In the genomic region with DNA sequence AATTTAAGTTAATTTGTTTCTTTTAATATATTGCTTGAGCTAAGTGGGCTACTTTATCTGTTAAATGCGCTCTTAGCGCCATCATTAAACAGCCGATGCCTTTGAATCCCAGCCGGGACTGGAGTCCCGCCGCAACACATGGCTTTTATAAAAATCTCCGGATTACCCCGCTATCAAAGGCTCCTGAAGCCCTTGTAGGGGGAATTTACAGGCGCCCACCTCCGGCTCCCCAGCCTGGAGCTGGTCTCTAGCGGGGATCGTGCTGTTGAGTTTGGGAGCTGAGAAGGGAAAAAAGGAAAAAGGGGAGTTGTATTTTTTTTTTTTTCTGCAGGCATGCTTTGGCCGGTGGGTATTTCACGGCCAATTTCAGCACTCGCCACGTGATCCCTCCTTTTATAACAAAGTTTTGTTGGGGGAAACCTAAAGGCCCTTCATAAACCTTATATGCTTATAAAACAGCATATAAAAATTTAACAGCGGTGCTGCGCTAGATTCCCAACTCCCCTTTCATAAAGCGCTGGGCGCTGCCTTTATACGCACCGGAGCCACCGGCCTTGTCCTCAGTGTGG, we compare ENCODE assay signal across 12 mouse cellular contexts. TPM values are rescaled to one million over a fixed set of nuclear protein-coding genes. Genes with fewer than 3 reads are reported as not detected.
A peak's percentile ranks its signal among the peaks of the same experiment; 100 is the strongest.
DNase-seq lines count a peak whose midpoint lies in the region; ATAC-seq lines count a peak whose summit lies in the region.
"Had no signal": no experiment of that assay in that cellular context is flagged by ENCODE, and none has a peak within 500 bp of the region (broad histone marks: within the 10 kb centered on the region; RNA-seq: fewer than 3 reads in every experiment).

No protein-coding gene starts in this region.

- peaks cover 99% of the 10 kb centered on the region for H3K27me3 ChIP-seq in heart, embryonic 10.5 days (ENCODE audit: insufficient read depth, poor library complexity, severe bottlenecking)
- peaks cover 99% of the 10 kb centered on the region for H3K27me3 ChIP-seq in megakaryocyte, embryonic 14.5 days (replicated peaks)
- H3K27me3 ChIP-seq in kidney, embryonic 16.5 days (ENCODE audit: insufficient read depth, low read length) = 0 out of 2 replicates have a peak, but pooled peaks cover 6% of the 10 kb centered on the region
- H3K27me3 ChIP-seq in stomach, embryonic 15.5 days (replicated peaks) = peaks cover 98% of the 10 kb centered on the region

- peaks cover 18% of the 10 kb centered on the region for H3K4me1 ChIP-seq in heart, embryonic 10.5 days
- H3K4me1 ChIP-seq in megakaryocyte, embryonic 14.5 days = peaks cover 54% of the 10 kb centered on the region
- H3K4me1 ChIP-seq in kidney, embryonic 16.5 days (ENCODE audit: insufficient read depth, low read length) = peaks cover 38% of the 10 kb centered on the region
- peaks cover 12% of the 10 kb centered on the region for H3K4me1 ChIP-seq in stomach, embryonic 15.5 days

- H3K9ac ChIP-seq in kidney, embryonic 16.5 days (replicated peaks; ENCODE audit: low read length) = peak overlapping the region; percentile 98
- no peak overlapping the region for H3K9ac ChIP-seq in stomach, embryonic 15.5 days

- no peak overlapping the region for H3K27ac ChIP-seq in heart, embryonic 10.5 days
- peak overlapping the region; percentile 96 for H3K27ac ChIP-seq in kidney, embryonic 16.5 days (ENCODE audit: low read length)
- no peak overlapping the region for H3K27ac ChIP-seq in stomach, embryonic 15.5 days
- H3K27ac ChIP-seq: heart, adult 2 months; midbrain, embryonic 10.5 days had no signal

- WGBS in heart, embryonic 10.5 days = 1% methylated on average over 23 of the region's 23 CpGs
- WGBS in kidney, embryonic 16.5 days = 3% methylated on average over 23 of the region's 23 CpGs
- WGBS in stomach, embryonic 15.5 days = 4% methylated on average over 23 of the region's 23 CpGs

- DNase-seq in heart, embryonic 10.5 days (ENCODE audit: low spot score) = peak; percentile 65
- no peak for DNase-seq in heart, adult 18-20 months
- no peak for DNase-seq in layer of hippocampus, postnatal 36 days
- no peak for DNase-seq in MN1 (ENCODE audit: low spot score)

- H3K36me3 ChIP-seq in heart, embryonic 10.5 days = no peaks in the 10 kb centered on the region
- no peaks in the 10 kb centered on the region for H3K36me3 ChIP-seq in megakaryocyte, embryonic 14.5 days (replicated peaks; ENCODE audit: low read length)
- H3K36me3 ChIP-seq in kidney, embryonic 16.5 days (ENCODE audit: insufficient read depth, low read length) = no peaks in the 10 kb centered on the region; the same call in 1 of the 2 replicates
- no peaks in the 10 kb centered on the region for H3K36me3 ChIP-seq in stomach, embryonic 15.5 days
- H3K36me3 ChIP-seq: midbrain, embryonic 10.5 days had no signal

- peak overlapping the region; percentile 78 for H3K4me2 ChIP-seq in kidney, embryonic 16.5 days (replicated peaks; ENCODE audit: low read depth, low read length)
- 0 out of 2 replicates have a peak overlapping the region, but pooled peaks have one; percentile 10 for H3K4me2 ChIP-seq in stomach, embryonic 15.5 days

- peak overlapping the region; percentile 46 for H3K4me3 ChIP-seq in heart, embryonic 10.5 days
- peak overlapping the region; percentile 75 for H3K4me3 ChIP-seq in megakaryocyte, embryonic 14.5 days (replicated peaks)
- H3K4me3 ChIP-seq in kidney, embryonic 16.5 days (ENCODE audit: low read length) = peak overlapping the region; percentile 80
- H3K4me3 ChIP-seq in stomach, embryonic 15.5 days (replicated peaks) = peak overlapping the region; percentile 20; the same call in 1 of the 2 replicates
- H3K4me3 ChIP-seq: heart, adult 2 months; midbrain, embryonic 10.5 days had no signal

- no peak for ATAC-seq in megakaryocyte, adult 5-6 weeks (ENCODE audit: poor library complexity, severe bottlenecking)
- no peak for ATAC-seq in kidney, embryonic 16.5 days (ENCODE audit: low FRiP score, low TSS enrichment)
- no peak for ATAC-seq in stomach, embryonic 15.5 days (ENCODE audit: insufficient read depth, low FRiP score, low read depth)
- ATAC-seq: forebrain, embryonic 16.5 days had no signal

- no peaks in the 10 kb centered on the region for H3K9me3 ChIP-seq in heart, embryonic 10.5 days
- no peaks in the 10 kb centered on the region for H3K9me3 ChIP-seq in megakaryocyte, embryonic 14.5 days
- H3K9me3 ChIP-seq in kidney, embryonic 16.5 days (ENCODE audit: low read length) = no peaks in the 10 kb centered on the region
- no peaks in the 10 kb centered on the region for H3K9me3 ChIP-seq in stomach, embryonic 15.5 days
- H3K9me3 ChIP-seq: midbrain, embryonic 10.5 days had no signal

RNA-seq across cellular contexts. Expression of gene Hoxa11, which starts 1.1 kb away (rescaled TPM):
- polyA plus RNA-seq in heart, embryonic 10.5 days (2016; fragmentation: Nextera tagmentation; extraction: Ambion mirVana) = 0.06 and 1.7 TPM in 2 replicates
- not detected for total RNA-seq in heart, adult 18-20 months (2021)
- polyA plus RNA-seq in megakaryocyte, embryonic 14.5 days (2012; ENCODE audit: insufficient read depth, low replicate concordance) = not detected in 2 replicates
- not detected in 2 replicates for total RNA-seq in megakaryocyte, adult 5-6 weeks (2015)
- not detected in 2 replicates for total RNA-seq in megakaryocyte, adult 5-6 weeks (2017)
- polyA plus RNA-seq in kidney, embryonic 16.5 days (2015; fragmentation: Nextera tagmentation; extraction: Ambion mirVana) = 27.9 and 31.8 TPM in 2 replicates
- 0.18 and 0.59 TPM in 2 replicates for polyA plus RNA-seq in stomach, embryonic 15.5 days (2015; fragmentation: Nextera tagmentation; extraction: Ambion mirVana)
- total RNA-seq in layer of hippocampus, postnatal 36 days (2021) = not detected
- total RNA-seq: heart, adult 2 months; liver, adult 2 months had no signal
- polyA plus RNA-seq: forebrain, embryonic 16.5 days; heart, adult 2 months; liver, adult 2 months; midbrain, embryonic 10.5 days had no signal

RNA-seq across cellular contexts. Expression of gene Hoxa10, which starts 3.9 kb away (rescaled TPM):
- 0.30 and 3.6 TPM in 2 replicates for polyA plus RNA-seq in heart, embryonic 10.5 days (2016; fragmentation: Nextera tagmentation; extraction: Ambion mirVana)
- total RNA-seq in heart, adult 18-20 months (2021) = not detected
- polyA plus RNA-seq in megakaryocyte, embryonic 14.5 days (2012; ENCODE audit: insufficient read depth, low replicate concordance) = 0.10 TPM in 1 of 2 replicates, not detected in the other
- 0.07 TPM in 1 of 2 replicates, not detected in the other for total RNA-seq in megakaryocyte, adult 5-6 weeks (2015)
- 0.11 TPM in 1 of 2 replicates, not detected in the other for total RNA-seq in megakaryocyte, adult 5-6 weeks (2017)
- polyA plus RNA-seq in kidney, embryonic 16.5 days (2015; fragmentation: Nextera tagmentation; extraction: Ambion mirVana) = 147 and 154 TPM in 2 replicates
- polyA plus RNA-seq in stomach, embryonic 15.5 days (2015; fragmentation: Nextera tagmentation; extraction: Ambion mirVana) = 1.3 and 2.7 TPM in 2 replicates
- not detected for total RNA-seq in layer of hippocampus, postnatal 36 days (2021)
- total RNA-seq: heart, adult 2 months; liver, adult 2 months had no signal
- polyA plus RNA-seq: forebrain, embryonic 16.5 days; heart, adult 2 months; liver, adult 2 months had no signal

RNA-seq across cellular contexts. Expression of gene Hoxa9, which starts 13.7 kb away (rescaled TPM):
- polyA plus RNA-seq in heart, embryonic 10.5 days (2016; fragmentation: Nextera tagmentation; extraction: Ambion mirVana) = 0.37 and 5.6 TPM in 2 replicates
- not detected for total RNA-seq in heart, adult 18-20 months (2021)
- 3.8 TPM in 1 of 2 replicates, not detected in the other for polyA plus RNA-seq in megakaryocyte, embryonic 14.5 days (2012; ENCODE audit: insufficient read depth, low replicate concordance)
- total RNA-seq in megakaryocyte, adult 5-6 weeks (2015) = 0.36 and 1.2 TPM in 2 replicates
- total RNA-seq in megakaryocyte, adult 5-6 weeks (2017) = 1.5 and 2.0 TPM in 2 replicates
- polyA plus RNA-seq in kidney, embryonic 16.5 days (2015; fragmentation: Nextera tagmentation; extraction: Ambion mirVana) = 56.6 and 56.8 TPM in 2 replicates
- 0.49 and 1.9 TPM in 2 replicates for polyA plus RNA-seq in stomach, embryonic 15.5 days (2015; fragmentation: Nextera tagmentation; extraction: Ambion mirVana)
- total RNA-seq in layer of hippocampus, postnatal 36 days (2021) = not detected
- total RNA-seq: heart, adult 2 months; liver, adult 2 months had no signal
- polyA plus RNA-seq: forebrain, embryonic 16.5 days; midbrain, embryonic 10.5 days had no signal

RNA-seq across cellular contexts. Expression of gene Hoxa13, which starts 16.1 kb away (rescaled TPM):
- polyA plus RNA-seq in heart, embryonic 10.5 days (2016; fragmentation: Nextera tagmentation; extraction: Ambion mirVana) = not detected in 2 replicates
- not detected for total RNA-seq in heart, adult 18-20 months (2021)
- polyA plus RNA-seq in megakaryocyte, embryonic 14.5 days (2012; ENCODE audit: insufficient read depth, low replicate concordance) = not detected in 2 replicates
- total RNA-seq in megakaryocyte, adult 5-6 weeks (2015) = not detected in 2 replicates
- total RNA-seq in megakaryocyte, adult 5-6 weeks (2017) = not detected in 2 replicates
- 0.15 TPM in 2 replicates for polyA plus RNA-seq in kidney, embryonic 16.5 days (2015; fragmentation: Nextera tagmentation; extraction: Ambion mirVana)
- 0.15 TPM in 1 of 2 replicates, not detected in the other for polyA plus RNA-seq in stomach, embryonic 15.5 days (2015; fragmentation: Nextera tagmentation; extraction: Ambion mirVana)
- total RNA-seq in layer of hippocampus, postnatal 36 days (2021) = not detected
- total RNA-seq: heart, adult 2 months; liver, adult 2 months had no signal
- polyA plus RNA-seq: forebrain, embryonic 16.5 days; heart, adult 2 months; liver, adult 2 months; midbrain, embryonic 10.5 days had no signal

RNA-seq across cellular contexts. Expression of gene Hoxa7, which starts 22.9 kb away (rescaled TPM):
- 0.11 and 2.5 TPM in 2 replicates for polyA plus RNA-seq in heart, embryonic 10.5 days (2016; fragmentation: Nextera tagmentation; extraction: Ambion mirVana)
- total RNA-seq in heart, adult 18-20 months (2021) = under 1 TPM in 1 of 2 experiments, not detected in 1; 0.59 TPM
- polyA plus RNA-seq in megakaryocyte, embryonic 14.5 days (2012; ENCODE audit: insufficient read depth, low replicate concordance) = 2.8 and 3.2 TPM in 2 replicates
- 1.2 and 1.8 TPM in 2 replicates for total RNA-seq in megakaryocyte, adult 5-6 weeks (2015)
- 0.53 and 0.73 TPM in 2 replicates for total RNA-seq in megakaryocyte, adult 5-6 weeks (2017)
- 25.7 and 27.5 TPM in 2 replicates for polyA plus RNA-seq in kidney, embryonic 16.5 days (2015; fragmentation: Nextera tagmentation; extraction: Ambion mirVana)
- polyA plus RNA-seq in stomach, embryonic 15.5 days (2015; fragmentation: Nextera tagmentation; extraction: Ambion mirVana) = 7.6 and 12.1 TPM in 2 replicates
- total RNA-seq in layer of hippocampus, postnatal 36 days (2021) = not detected
- total RNA-seq: liver, adult 2 months had no signal
- polyA plus RNA-seq: forebrain, embryonic 16.5 days; midbrain, embryonic 10.5 days had no signal

Comparison
In these comparisons a context has a peak if more than half of its experiments do, and no peak if none do; other contexts are left out.
1. H3K4me3 ChIP-seq: peak in every context shown above with its lines; median percentile 80 in kidney, embryonic 16.5 days; 75 in megakaryocyte, embryonic 14.5 days; 46 in heart, embryonic 10.5 days; 20 in stomach, embryonic 15.5 days.
2. RNA of gene Hoxa11, which starts 1.1 kb away (polyA plus RNA-seq): 27.9 to 31.8 TPM in kidney, embryonic 16.5 days; 0.06 to 1.7 TPM in heart, embryonic 10.5 days, 0.18 to 0.59 TPM in stomach, embryonic 15.5 days and not detected in megakaryocyte, embryonic 14.5 days; every median in the first group is over 10 times any median in the second.
3. RNA of gene Hoxa10, which starts 3.9 kb away (polyA plus RNA-seq): 147 to 154 TPM in kidney, embryonic 16.5 days; 0.30 to 3.6 TPM in heart, embryonic 10.5 days, 1.3 to 2.7 TPM in stomach, embryonic 15.5 days and 0.10 TPM in megakaryocyte, embryonic 14.5 days; every median in the first group is over 10 times any median in the second.